Mouse (Mus musculus): ENCODE measurements around the gene Tmem267. TPM values are rescaled to one million over a fixed set of nuclear protein-coding genes. Genes with fewer than 3 reads are reported as not detected.

Tmem267 gene
- polyA plus RNA-seq, 1 experiment from 2014 or later, result 2.2 TPM

DNA sequence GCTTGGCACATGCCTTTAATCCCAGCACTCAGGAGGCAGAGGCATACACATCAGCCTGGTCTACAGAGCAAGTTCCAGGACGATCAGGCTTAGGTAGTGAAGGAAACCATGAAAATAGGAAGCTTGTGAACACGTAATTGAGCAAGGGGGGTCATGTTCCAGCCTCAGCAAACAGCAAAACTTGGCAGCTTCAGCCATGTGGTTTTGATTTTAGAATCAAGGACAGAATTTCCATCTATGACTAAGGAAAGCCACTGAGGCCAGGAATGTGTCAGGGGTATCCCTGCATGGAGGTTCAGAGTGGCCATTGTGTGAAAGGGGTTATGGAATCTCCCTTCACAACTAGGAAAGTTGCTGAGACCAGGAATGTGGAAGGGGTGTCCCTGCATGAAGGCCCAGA lies 147.7 kb downstream of the Tmem267 start:
- Histone ChIP-seq H3K36me3 (ENCODE audit: control insufficient read depth, insufficient read depth, low read length) (no peaks in the 10 kb centered on the region), H3K9ac (ENCODE audit: low read depth, low read length) (no peak overlapping the region), H3K27me3 (ENCODE audit: control insufficient read depth, insufficient read depth, low read length) (no peaks in the 10 kb centered on the region), H3K4me3 (ENCODE audit: low read length) (no peak overlapping the region), H3K4me1 (ENCODE audit: control insufficient read depth, insufficient read depth, low read length) (no peaks in the 10 kb centered on the region), H3K27ac (ENCODE audit: low read depth, low read length) (no peak overlapping the region), H3K9me3 (ENCODE audit: control insufficient read depth, low read length) (no peaks in the 10 kb centered on the region), H3K4me2 (replicated peaks; ENCODE audit: low read depth, low read length) (no peak overlapping the region)
- ATAC-seq (ENCODE audit: low FRiP score, low TSS enrichment), result no peak
- 66% methylated on average over 2 of the region's 2 CpGs for WGBS

DNA sequence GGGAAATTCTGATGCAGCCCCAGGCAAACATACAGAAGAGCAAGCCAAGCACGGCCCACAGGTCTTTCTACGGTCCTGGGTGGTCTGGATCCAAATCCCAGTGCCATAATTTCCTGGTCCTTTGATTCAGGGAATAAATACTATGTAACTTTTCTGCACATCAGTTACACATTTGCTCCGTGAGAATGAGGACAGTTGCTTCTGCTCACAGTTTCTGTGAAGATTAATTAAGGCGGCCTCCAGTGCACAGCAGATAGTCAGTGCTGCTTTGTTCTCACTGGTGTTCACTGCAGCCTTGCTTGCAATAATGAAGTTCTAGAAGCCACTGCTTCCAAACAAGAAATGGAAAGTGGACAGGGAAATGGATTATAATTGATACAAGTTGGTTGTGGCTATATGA lies 150.0 kb downstream of the Tmem267 start:
- no peaks in the 10 kb centered on the region for H3K4me1 ChIP-seq (ENCODE audit: control insufficient read depth, insufficient read depth, low read length)
- H3K4me2 ChIP-seq (replicated peaks; ENCODE audit: low read depth, low read length), result no peak overlapping the region
- H3K27me3 ChIP-seq (ENCODE audit: control insufficient read depth, insufficient read depth, low read length), result no peaks in the 10 kb centered on the region
- no peak overlapping the region for H3K9ac ChIP-seq (ENCODE audit: low read depth, low read length)
- WGBS, result 78% methylated on average over 4 of the region's 4 CpGs
- no peak overlapping the region for H3K27ac ChIP-seq (ENCODE audit: low read depth, low read length)
- H3K36me3 ChIP-seq (ENCODE audit: control insufficient read depth, insufficient read depth, low read length), result no peaks in the 10 kb centered on the region
- ATAC-seq (ENCODE audit: low FRiP score, low TSS enrichment), result no peak
- H3K4me3 ChIP-seq (ENCODE audit: low read length), result no peak overlapping the region
- no peaks in the 10 kb centered on the region for H3K9me3 ChIP-seq (ENCODE audit: control insufficient read depth, low read length)

DNA sequence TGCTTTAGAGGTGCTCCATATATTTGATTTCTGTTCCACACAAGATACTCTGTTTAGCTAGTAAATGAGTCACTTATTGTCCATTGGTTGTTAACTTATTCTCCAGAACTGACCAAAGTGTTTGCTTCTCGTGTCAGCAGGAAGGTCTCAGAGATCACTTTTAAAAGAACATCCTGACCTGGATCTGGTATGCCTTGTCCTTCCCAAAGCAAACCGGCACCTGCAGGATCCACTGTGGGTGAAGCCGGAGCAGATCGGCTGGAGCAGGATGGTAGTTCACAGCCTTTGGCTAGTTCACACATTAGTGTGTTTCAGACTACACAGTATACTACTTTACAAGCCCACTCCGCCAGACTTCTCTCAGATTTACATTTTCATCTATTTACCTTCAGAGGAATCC lies 150.6 kb downstream of the Tmem267 start:
- ATAC-seq (ENCODE audit: low FRiP score, low TSS enrichment), result no peak
- Histone ChIP-seq H3K4me1 (ENCODE audit: control insufficient read depth, insufficient read depth, low read length) (no peaks in the 10 kb centered on the region), H3K4me2 (replicated peaks; ENCODE audit: low read depth, low read length) (no peak overlapping the region), H3K9ac (ENCODE audit: low read depth, low read length) (no peak overlapping the region), H3K27ac (ENCODE audit: low read depth, low read length) (no peak overlapping the region), H3K4me3 (ENCODE audit: low read length) (no peak overlapping the region), H3K36me3 (ENCODE audit: control insufficient read depth, insufficient read depth, low read length) (no peaks in the 10 kb centered on the region), H3K27me3 (ENCODE audit: control insufficient read depth, insufficient read depth, low read length) (no peaks in the 10 kb centered on the region), H3K9me3 (ENCODE audit: control insufficient read depth, low read length) (no peaks in the 10 kb centered on the region)
- WGBS, result 79% methylated on average over 5 of the region's 5 CpGs

DNA sequence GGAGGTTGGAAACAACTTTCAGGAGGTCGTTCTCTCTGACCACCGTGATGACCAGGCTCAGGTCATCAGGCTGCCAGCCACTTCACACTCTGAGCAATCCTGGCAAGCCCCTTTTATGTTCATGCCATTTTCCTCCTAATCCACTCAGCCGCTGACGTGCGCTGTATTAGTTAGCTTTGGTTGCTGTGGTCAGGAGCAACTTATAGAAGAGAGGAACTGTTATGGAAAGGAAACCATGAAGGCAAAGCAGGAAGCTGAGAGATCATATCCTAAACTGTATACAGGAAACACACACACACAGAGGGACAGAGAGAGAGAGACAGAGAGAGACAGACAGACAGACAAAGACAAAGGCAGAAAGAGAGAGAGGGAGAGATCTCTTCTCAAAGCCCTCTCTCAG lies 151.5 kb downstream of the Tmem267 start:
- 62% methylated on average over 5 of the region's 5 CpGs for WGBS
- Histone ChIP-seq H3K27ac (ENCODE audit: low read depth, low read length) (no peak overlapping the region), H3K36me3 (ENCODE audit: control insufficient read depth, insufficient read depth, low read length) (no peaks in the 10 kb centered on the region), H3K4me1 (ENCODE audit: control insufficient read depth, insufficient read depth, low read length) (no peaks in the 10 kb centered on the region), H3K4me3 (ENCODE audit: low read length) (no peak overlapping the region), H3K27me3 (ENCODE audit: control insufficient read depth, insufficient read depth, low read length) (no peaks in the 10 kb centered on the region), H3K4me2 (replicated peaks; ENCODE audit: low read depth, low read length) (no peak overlapping the region), H3K9me3 (ENCODE audit: control insufficient read depth, low read length) (no peaks in the 10 kb centered on the region), H3K9ac (ENCODE audit: low read depth, low read length) (no peak overlapping the region)
- ATAC-seq (ENCODE audit: low FRiP score, low TSS enrichment), result no peak

DNA sequence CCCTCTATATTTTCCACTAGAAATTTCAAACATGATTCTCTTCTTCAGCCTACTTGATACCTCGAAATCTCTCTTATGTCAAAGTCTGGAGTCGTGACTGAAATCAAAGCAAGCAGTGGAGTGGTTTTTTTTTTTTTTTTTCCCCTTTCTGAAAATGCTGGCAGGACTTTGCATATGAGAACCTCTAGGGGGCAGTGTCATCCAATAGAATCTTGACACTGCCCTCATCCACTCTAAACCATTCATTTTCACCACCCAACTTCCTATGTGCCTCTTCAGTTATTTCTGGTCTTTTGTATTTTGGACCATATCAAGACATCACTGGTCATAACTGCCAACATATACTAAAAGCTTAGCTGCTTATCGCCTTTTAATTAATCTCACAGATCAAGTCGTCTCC lies 152.7 kb downstream of the Tmem267 start:
- H3K27ac ChIP-seq (ENCODE audit: low read depth, low read length), result no peak overlapping the region
- H3K4me3 ChIP-seq (ENCODE audit: low read length), result no peak overlapping the region
- ATAC-seq (ENCODE audit: low FRiP score, low TSS enrichment), result no peak
- no peaks in the 10 kb centered on the region for H3K36me3 ChIP-seq (ENCODE audit: control insufficient read depth, insufficient read depth, low read length)
- H3K9me3 ChIP-seq (ENCODE audit: control insufficient read depth, low read length), result no peaks in the 10 kb centered on the region
- H3K4me2 ChIP-seq (replicated peaks; ENCODE audit: low read depth, low read length), result no peak overlapping the region
- no peaks in the 10 kb centered on the region for H3K4me1 ChIP-seq (ENCODE audit: control insufficient read depth, insufficient read depth, low read length)
- 44% methylated on average over 4 of the region's 4 CpGs for WGBS
- H3K27me3 ChIP-seq (ENCODE audit: control insufficient read depth, insufficient read depth, low read length), result no peaks in the 10 kb centered on the region
- H3K9ac ChIP-seq (ENCODE audit: low read depth, low read length), result no peak overlapping the region

DNA sequence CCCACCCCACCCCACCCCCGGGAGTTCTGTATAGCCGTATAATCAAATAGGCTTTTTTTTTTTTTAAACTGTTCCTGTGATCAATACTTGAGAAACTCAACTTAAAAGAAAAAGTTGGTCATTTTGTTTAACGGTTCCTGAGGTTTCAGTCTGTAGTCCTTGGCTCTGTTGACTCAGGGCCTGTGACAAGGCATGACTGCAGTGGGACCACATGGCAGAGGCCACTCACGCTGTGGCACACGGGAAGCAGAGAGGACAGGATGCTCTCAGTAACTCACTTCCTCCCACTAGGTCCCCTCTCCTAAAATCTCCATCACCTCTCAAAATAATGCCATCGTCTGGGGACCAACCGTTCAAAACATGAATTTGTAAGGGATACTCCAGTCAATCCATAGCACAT lies 153.3 kb downstream of the Tmem267 start:
- no peaks in the 10 kb centered on the region for H3K36me3 ChIP-seq (ENCODE audit: control insufficient read depth, insufficient read depth, low read length)
- H3K4me2 ChIP-seq (replicated peaks; ENCODE audit: low read depth, low read length), result no peak overlapping the region
- H3K4me3 ChIP-seq (ENCODE audit: low read length), result no peak overlapping the region
- H3K4me1 ChIP-seq (ENCODE audit: control insufficient read depth, insufficient read depth, low read length), result no peaks in the 10 kb centered on the region
- ATAC-seq (ENCODE audit: low FRiP score, low TSS enrichment), result no peak
- WGBS, result 70% methylated on average over 7 of the region's 7 CpGs
- no peak overlapping the region for H3K27ac ChIP-seq (ENCODE audit: low read depth, low read length)
- no peaks in the 10 kb centered on the region for H3K9me3 ChIP-seq (ENCODE audit: control insufficient read depth, low read length)
- no peak overlapping the region for H3K9ac ChIP-seq (ENCODE audit: low read depth, low read length)
- no peaks in the 10 kb centered on the region for H3K27me3 ChIP-seq (ENCODE audit: control insufficient read depth, insufficient read depth, low read length)

DNA sequence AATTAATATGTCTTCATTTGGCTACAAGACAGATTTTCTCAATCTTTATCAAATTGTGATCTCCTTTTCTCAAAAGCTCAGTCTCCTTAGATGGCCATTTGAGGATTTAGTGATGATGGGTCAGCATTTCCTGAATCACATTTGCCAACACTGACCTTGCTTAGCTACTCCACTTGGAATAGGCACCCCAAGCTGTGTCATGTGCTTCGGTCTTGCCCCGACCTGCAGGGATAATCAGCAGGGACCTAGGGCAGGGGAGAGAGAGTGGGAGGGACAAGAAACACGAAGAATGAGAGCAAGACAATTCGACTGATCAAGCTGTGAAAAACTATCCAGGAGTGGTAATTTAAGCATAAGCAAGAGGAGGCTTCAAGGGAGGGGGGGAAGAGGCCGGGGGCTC lies 156.9 kb downstream of the Tmem267 start:
- Histone ChIP-seq H3K9me3 (ENCODE audit: control insufficient read depth, low read length) (no peaks in the 10 kb centered on the region), H3K27me3 (ENCODE audit: control insufficient read depth, insufficient read depth, low read length) (no peaks in the 10 kb centered on the region), H3K36me3 (ENCODE audit: control insufficient read depth, insufficient read depth, low read length) (no peaks in the 10 kb centered on the region), H3K9ac (ENCODE audit: low read depth, low read length) (no peak overlapping the region), H3K27ac (ENCODE audit: low read depth, low read length) (no peak overlapping the region), H3K4me2 (replicated peaks; ENCODE audit: low read depth, low read length) (no peak overlapping the region), H3K4me3 (ENCODE audit: low read length) (no peak overlapping the region), H3K4me1 (ENCODE audit: control insufficient read depth, insufficient read depth, low read length) (no peaks in the 10 kb centered on the region)
- WGBS, result 45% methylated on average over 5 of the region's 5 CpGs
- ATAC-seq (ENCODE audit: low FRiP score, low TSS enrichment), result no peak

DNA sequence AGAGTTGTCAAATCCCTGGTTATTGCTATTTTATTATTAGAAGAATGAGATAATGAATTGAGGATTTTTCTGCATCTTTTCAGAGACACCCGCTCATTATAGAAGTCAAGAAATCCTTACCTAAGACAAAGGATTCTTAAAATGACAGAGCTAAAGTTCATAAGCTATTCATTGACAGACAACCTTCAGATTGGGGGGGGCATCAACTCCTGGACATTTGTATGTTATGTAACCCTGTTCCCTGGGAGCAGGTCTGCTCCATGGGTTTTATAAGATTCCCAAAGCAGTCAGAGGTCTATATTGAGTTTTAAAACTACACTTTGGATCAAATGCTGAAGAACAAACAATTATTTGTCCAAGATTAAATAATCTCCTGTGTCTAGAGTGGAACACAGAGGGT lies 158.7 kb downstream of the Tmem267 start:
- H3K9me3 ChIP-seq (ENCODE audit: control insufficient read depth, low read length), result no peaks in the 10 kb centered on the region
- H3K27ac ChIP-seq (ENCODE audit: low read depth, low read length), result no peak overlapping the region
- no peaks in the 10 kb centered on the region for H3K4me1 ChIP-seq (ENCODE audit: control insufficient read depth, insufficient read depth, low read length)
- H3K36me3 ChIP-seq (ENCODE audit: control insufficient read depth, insufficient read depth, low read length), result no peaks in the 10 kb centered on the region
- no peak overlapping the region for H3K4me2 ChIP-seq (replicated peaks; ENCODE audit: low read depth, low read length)
- no peak overlapping the region for H3K4me3 ChIP-seq (ENCODE audit: low read length)
- no peaks in the 10 kb centered on the region for H3K27me3 ChIP-seq (ENCODE audit: control insufficient read depth, insufficient read depth, low read length)
- ATAC-seq (ENCODE audit: low FRiP score, low TSS enrichment), result no peak
- WGBS, result 94% methylated on average over 1 of the region's 1 CpGs
- no peak overlapping the region for H3K9ac ChIP-seq (ENCODE audit: low read depth, low read length)

DNA sequence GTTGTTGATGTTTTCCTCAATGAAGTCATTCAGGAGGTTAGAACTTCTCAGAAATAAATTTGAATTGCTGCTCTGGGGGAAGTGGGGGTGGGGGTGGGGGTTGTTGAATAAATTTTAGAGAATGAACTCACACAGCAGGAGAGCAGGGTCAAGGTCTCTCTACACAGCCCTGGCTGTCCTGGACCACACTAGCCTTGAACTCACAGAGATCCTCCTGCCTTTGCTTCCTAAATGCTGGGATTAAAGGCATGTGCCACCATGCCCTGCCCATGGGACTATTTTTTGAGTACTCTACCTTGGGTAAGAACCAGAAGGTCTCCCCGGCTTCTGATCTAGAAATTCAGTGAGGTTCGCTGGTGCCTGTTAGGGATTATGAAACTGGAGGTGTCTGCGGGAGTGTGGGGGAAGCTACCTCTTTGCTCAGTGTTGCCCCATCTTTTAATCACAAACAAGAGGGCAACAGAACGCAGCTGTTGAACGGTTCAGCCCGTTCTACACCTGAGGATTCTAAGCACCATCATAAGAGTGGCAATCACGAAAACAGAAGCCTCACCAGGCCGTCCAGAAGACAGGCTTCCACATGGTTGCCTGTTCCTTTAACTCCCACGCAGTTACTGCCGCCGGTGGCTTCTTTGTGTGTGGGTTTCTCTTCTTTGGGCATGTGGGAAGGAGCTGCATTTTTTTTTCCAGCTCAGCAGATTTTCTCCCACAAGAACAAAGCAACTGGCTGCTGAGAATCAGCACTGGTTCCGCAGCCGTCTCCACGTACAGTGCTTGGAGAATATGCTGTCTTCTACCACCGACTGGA lies 161.3 kb downstream of the Tmem267 start:
- ATAC-seq (ENCODE audit: low FRiP score, low TSS enrichment), result no peak

More for the DNA sequence above, 161.3 kb downstream of the Tmem267 start:
- H3K4me1 ChIP-seq (ENCODE audit: control insufficient read depth, insufficient read depth, low read length), result no peaks in the 10 kb centered on the region
- H3K27me3 ChIP-seq (ENCODE audit: control insufficient read depth, insufficient read depth, low read length), result no peaks in the 10 kb centered on the region
- H3K27ac ChIP-seq (ENCODE audit: low read depth, low read length), result no peak overlapping the region
- no peaks in the 10 kb centered on the region for H3K36me3 ChIP-seq (ENCODE audit: control insufficient read depth, insufficient read depth, low read length)
- H3K4me2 ChIP-seq (replicated peaks; ENCODE audit: low read depth, low read length), result peak overlapping the region; percentile 17; the same call in 1 of the 2 replicates
- H3K9me3 ChIP-seq (ENCODE audit: control insufficient read depth, low read length), result no peaks in the 10 kb centered on the region
- WGBS, result 48% methylated on average over 15 of the region's 15 CpGs
- no peak overlapping the region for H3K4me3 ChIP-seq (ENCODE audit: low read length)
- no peak overlapping the region for H3K9ac ChIP-seq (ENCODE audit: low read depth, low read length)
